Mouse (Mus musculus): ENCODE data around the gene 4930522H14Rik.

Gene 4930522H14Rik

GRCm38 (mm10) chr4:109531111-109531510 lies at the start of gene 4930522H14Rik:
Gene 4930522H14Rik (minus strand): TSS chr4:109531297.
- DNase-seq = no peak

DNA sequence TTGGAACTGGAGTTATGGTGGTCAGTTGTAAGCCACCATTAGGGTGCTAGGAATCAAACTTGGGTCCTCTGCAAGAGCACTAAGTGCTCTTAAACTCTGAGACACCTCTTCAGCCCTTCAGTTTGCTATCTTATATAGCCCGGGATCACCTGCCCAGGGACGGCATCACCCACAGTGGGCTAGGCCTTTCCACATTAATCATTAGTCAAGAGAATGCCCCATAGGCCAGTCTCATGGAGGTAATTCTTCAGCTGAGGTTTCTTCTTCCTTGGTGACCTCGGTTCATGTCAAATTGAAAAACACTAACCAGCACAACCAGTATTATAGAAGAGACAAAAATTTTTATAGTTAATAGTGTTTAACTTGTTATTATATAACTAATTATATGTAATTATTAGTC lies 47.3 kb upstream of the 4930522H14Rik start:
- DNase-seq = no peak

DNA sequence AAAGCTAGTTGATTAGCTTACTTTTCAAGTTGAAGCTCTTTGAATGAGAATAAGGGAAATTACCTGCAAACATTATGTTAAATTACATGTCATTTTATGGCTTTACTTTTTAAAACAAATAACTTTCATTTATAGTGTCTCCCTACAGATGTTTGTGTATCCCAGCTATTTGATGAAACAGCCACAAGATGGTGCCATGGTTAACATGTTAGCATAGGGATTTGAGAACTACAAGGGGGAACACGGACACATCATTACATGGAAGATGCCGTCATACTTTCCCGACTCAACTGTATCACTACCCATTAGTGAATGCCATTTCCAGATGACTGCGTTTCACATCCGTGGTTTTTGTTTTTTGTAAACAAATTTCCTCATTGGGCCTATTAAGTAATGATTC lies 45.8 kb upstream of the 4930522H14Rik start:
- DNase-seq = peak; percentile 17

DNA sequence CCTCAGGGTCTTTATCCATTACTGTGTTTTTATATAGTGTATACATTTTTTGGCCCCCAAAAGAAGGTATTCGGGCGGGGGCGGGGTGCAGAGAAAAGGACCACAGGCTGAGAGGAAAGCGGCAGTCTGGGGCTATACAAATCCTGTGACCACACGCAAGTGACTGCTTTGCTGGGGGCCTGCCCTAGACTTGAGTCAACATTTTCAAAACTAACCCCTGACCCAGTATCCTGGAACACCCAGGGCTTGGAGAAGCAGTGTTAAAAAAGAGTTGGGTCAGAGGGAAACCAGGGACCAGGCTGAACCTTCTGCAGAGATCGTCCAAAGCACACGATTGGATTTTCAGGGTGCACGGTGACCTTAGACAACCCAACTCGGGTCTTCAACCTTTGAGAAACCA lies 43.7 kb upstream of the 4930522H14Rik start:
- DNase-seq = no peak

DNA sequence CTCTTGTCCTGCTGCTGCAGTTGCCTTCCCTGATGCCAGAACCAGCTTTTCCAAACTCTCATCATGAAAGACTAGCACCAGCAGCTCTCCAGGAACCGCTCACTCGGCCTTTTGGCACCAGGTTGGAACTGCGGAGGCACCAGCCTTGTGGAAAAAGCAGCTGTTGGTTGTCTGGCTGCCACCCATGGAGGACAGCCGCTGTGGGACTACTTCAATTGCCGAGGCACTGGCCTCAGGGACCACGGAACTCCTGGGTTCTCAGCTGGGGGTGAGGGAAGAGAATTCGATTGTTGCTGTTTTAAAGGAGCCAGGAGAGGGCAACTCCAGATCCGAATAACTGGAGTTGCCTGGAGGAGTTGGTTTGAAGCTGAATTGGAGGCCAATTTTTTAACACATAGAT lies 43.2 kb upstream of the 4930522H14Rik start:
- no peak for DNase-seq

DNA sequence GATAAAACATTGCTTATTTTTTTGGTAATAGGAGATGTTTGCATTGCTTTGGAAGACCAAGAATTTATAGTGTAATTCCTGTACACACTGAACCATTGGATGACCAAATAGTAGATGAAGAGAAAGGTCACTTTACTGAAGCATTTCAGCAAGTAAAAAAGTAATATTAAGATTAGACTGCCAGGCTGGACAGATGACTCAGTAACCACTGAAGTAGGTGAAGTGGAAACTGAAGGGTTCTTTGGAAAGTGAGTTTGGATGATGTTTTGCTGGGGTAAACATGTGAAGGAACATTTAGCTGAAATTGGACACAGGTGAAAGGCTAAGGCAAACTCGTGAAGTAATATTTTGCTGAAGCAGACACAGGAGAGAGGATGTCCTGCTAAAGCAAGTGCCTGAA lies 41.5 kb upstream of the 4930522H14Rik start:
- DNase-seq = no peak

- DNase-seq = no peak
These were observed 38.3 kb upstream of the 4930522H14Rik start for GRCm38 (mm10) chr4:109569421-109569820.

DNA sequence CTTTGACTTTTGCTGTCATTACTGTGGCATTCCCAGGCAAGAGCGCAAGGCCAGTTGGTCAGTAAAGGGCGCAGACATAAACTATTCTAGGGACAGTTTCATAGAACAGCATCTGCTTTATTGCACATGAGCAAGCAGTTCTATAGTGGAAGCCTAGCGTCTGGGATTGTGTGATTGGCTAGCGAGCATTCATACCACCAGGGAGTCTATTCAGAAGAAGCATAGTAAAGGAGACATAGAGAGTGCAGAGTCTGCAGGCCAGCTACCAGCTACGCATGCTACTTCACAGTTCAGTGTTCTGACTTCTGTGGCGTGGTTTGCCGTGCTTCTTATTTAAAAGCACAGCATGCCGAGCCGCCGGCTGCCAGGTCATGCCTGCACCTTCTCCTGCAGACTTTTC lies 37.9 kb upstream of the 4930522H14Rik start:
- no peak for DNase-seq

DNA sequence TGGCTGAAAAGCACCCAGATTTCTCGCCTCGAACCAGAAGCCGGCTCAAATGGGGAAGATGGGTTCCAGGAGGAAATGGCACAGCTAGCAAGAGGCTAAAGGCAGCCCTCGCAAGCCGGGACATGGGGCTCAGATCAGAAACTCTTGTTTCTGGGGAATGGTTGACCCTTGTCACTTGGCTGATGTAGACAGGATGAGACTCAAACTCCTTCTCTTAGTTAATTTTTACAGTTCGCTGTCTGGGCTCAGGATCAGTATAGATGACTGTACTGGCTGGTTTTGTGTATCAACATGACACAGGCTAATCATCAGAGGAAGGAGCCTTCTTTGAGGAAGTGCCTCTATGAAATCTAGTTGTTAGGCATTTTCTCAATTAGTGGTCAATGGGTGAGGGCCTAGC lies 33.6 kb upstream of the 4930522H14Rik start:
- DNase-seq = no peak

- DNase-seq = peak; percentile 24
These were observed 19.4 kb upstream of the 4930522H14Rik start for GRCm38 (mm10) chr4:109550338-109551150.

DNA sequence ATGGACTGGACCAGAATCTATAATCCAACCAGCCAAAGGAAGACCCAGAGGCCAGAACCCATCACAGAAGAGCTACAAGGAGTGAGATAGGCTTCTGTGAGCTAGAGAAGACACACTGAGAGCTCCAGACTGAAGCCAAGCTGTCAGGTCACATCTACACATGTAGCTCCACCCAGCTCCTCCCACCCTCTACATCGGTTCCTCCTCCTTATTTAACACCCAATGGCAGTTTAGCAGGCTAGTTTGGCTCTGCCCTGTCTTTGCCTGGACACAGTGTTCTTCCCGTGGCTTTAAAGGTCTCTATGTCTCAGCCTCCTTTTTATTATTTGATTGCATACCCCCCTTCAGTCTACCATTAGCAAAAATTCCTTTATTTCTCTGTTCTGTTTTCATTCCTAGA lies 16.2 kb upstream of the 4930522H14Rik start:
- DNase-seq = no peak

- no peak for DNase-seq
These were observed 15.4 kb upstream of the 4930522H14Rik start for GRCm38 (mm10) chr4:109546538-109546937.

DNA sequence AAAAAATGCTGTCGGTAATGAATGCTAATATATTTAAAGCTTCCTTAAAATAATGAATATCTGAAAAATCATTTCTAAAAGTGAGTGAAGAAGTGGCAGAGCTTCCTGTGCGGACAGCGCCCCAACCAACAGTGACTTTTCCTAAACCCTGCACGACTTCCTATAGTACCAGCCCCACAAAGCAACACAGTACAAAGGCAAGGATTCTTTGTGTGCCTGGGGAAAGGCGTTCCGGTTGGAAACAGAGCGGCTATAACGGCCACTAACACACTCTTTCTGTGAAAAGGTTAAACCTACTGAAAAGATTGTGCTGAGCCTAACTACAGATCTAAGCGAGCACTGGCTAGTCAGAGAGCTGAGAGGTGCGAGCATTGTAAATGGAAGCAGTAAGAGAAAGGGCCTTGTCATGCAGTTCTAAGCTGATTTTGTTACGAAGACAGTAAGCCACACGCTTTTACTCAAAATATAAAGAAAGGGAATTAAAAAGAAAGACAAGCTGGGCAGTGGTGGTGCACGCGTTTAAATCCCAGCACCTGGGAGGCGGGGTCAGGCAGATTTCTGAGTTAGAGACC lies 766 bp downstream of the 4930522H14Rik start:
- DNase-seq = no peak

- DNase-seq = peak; percentile 67
These were observed 26.2 kb downstream of the 4930522H14Rik start for GRCm38 (mm10) chr4:109504885-109505284.

- no peak for DNase-seq
These were observed 32.6 kb downstream of the 4930522H14Rik start for GRCm38 (mm10) chr4:109498476-109498875.

- DNase-seq = no peak
These were observed 37.5 kb downstream of the 4930522H14Rik start for GRCm38 (mm10) chr4:109493581-109493980.

DNA sequence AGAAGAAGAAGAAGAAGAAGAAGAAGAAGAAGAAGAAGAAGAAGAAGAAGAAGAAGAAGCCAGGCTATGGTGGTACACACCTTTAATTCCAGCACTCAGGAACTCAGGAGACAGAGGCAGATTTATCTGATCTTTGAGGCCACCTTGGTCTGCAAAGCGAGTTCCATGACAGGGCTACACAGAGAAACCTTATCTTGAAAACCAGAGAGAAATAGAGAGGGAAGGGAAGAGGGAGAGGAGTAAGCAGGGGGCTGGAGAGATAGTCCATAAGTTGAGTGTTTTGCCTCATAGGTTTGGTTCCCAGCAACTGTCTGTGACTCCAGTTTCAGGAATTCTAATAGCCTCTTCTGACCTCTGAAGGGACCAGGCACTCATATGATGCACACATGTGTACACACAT lies 42.3 kb downstream of the 4930522H14Rik start:
- no peak for DNase-seq

GRCm38 (mm10) chr4:109484621-109485020 lies 46.5 kb downstream of the 4930522H14Rik start, which contains the start of gene Rnf11:
Gene Rnf11 (minus strand): TSS chr4:109484728.
- no peak for DNase-seq

- DNase-seq = no peak
These were observed 48.4 kb downstream of the 4930522H14Rik start for GRCm38 (mm10) chr4:109482701-109483100.

DNA sequence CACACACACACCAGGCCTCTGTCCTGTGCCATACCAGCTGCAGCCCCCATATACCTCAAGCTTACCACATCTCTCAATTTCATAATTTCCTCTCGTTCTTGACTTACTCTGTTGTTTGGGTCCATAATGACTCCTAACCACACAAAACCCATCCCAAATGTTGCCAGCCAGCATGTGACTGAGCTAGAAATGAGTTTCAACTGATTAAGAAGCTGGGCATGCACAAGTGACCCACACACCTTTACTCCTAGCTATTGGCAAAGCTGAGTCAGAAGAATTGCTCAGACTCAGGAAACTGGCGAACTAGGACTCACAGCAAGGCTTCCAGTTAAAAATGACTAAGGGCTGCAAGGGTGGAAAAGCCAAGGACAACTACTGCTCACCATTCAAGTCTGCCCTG lies 49.7 kb downstream of the 4930522H14Rik start:
- DNase-seq = no peak

DNA sequence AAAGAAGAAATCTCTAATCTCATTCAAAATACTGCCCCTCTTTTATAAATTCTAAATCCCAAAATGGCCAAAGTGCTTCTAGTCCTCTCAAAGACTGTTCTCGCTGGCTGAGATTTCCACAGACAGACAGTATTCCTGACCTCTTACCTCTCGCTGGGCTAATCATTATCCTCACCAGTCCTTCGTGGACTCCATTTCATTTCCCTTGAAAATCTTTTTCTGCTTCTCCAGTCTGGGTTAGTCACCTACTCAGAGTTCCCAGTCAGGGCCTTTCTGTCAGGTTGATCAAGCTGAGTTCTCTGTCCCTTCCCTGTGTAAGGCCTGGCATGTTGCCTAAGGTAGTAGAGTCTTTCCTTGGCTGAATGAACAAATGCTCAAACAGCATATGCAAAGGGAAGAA lies 53.6 kb downstream of the 4930522H14Rik start:
- peak; percentile 19 for DNase-seq

- peak; percentile 97 for DNase-seq
These were observed 54.5 kb downstream of the 4930522H14Rik start for GRCm38 (mm10) chr4:109476554-109477014.

GRCm38 (mm10) chr4:109475577-109476553 lies 55.2 kb downstream of the 4930522H14Rik start:
- peak; percentile 67 for DNase-seq
